Mouse (Mus musculus) kidney, adult 2 months (tissue): ENCODE results near the gene Mpv17l2. TPM values are rescaled to one million over a fixed set of nuclear protein-coding genes. Genes with fewer than 3 reads are reported as not detected.
A peak's percentile ranks its signal among the peaks of the same experiment; 100 is the strongest.

Experiments
- DNase-seq: peaks from one replicate; pipeline ENCODE4 v3.0.0; 2021
- H3K27ac ChIP-seq: fragments of 200-500 bp; 2 replicates; pipeline ENCODE4 v1.5.1; 2012; ENCODE audit warnings: low read depth, low read length, control low read depth, inconsistent platforms; ENCODE audit not compliant: insufficient read depth
- H3K27me3 ChIP-seq: fragments of 200-500 bp; replicated peaks from 2 replicates; pipeline ENCODE4 v1.6.1; 2012; ENCODE audit warnings: mild to moderate bottlenecking, moderate library complexity, low read length, inconsistent platforms; ENCODE audit not compliant: control insufficient read depth, insufficient read depth
- H3K36me3 ChIP-seq: fragments of 200-500 bp; 2 replicates; pipeline ENCODE4 v1.6.1; 2012; ENCODE audit warnings: mild to moderate bottlenecking, moderate library complexity, low read length, inconsistent platforms; ENCODE audit not compliant: control insufficient read depth, insufficient read depth
- H3K4me1 ChIP-seq: fragments of 200-500 bp; 2 replicates; pipeline ENCODE4 v1.6.1; 2011; ENCODE audit warnings: low read length; ENCODE audit not compliant: control insufficient read depth, insufficient read depth
- H3K4me3 ChIP-seq: fragments of 200-500 bp; 2 replicates; pipeline ENCODE4 v1.5.1; 2011; ENCODE audit warnings: mild to moderate bottlenecking, low read depth, low read length, control low read depth; ENCODE audit not compliant: insufficient read depth
- CTCF ChIP-seq: fragments of 200-500 bp; conservative IDR thresholded peaks from 2 replicates; pipeline ENCODE4 v1.5.1; 2011; ENCODE audit warnings: low read depth, mild to moderate bottlenecking, control low read depth, low read length, moderate library complexity, mixed read lengths; ENCODE audit not compliant: insufficient read depth, insufficient read length
- POLR2A ChIP-seq: fragments of 200-500 bp; IDR thresholded peaks from one replicate; pipeline ENCODE4 v1.6.1; 2011; ENCODE audit warnings: low read depth, low read length, control low read depth
- WGBS: fragments of 180-500 bp; shearing (Covaris S2); methylation state at CpG from one replicate; pipeline ENCODE4 v1.1.7; 2018; 5-methylcytosine and 5-hydroxymethylcytosine counted together
- polyA plus RNA-seq: library from polyadenylated mRNA; depleted of rRNA; stranded (reverse); fragments of >200 nt; gene quantifications from 2 replicates; pipeline ENCODE4 v1.2.3, GENCODE M21; 2012

Mpv17l2 gene
- polyA plus RNA-seq, 1 experiment: 73.4 TPM

GRCm38 (mm10) chr8:70753151-70753550, 7.6 kb downstream of the Mpv17l2 start:
- peak; percentile 92 for DNase-seq
- no peak for TF ChIP-seq CTCF
- TF ChIP-seq POLR2A: peak; percentile 4
- Histone ChIP-seq H3K36me3 (no peaks in the 10 kb centered on the region), H3K27me3 (no peaks in the 10 kb centered on the region), H3K4me1 (peaks cover 8% of the 10 kb centered on the region; the same call in 1 of the 2 replicates), H3K4me3 (peak overlapping the region; percentile 15), H3K27ac (peak overlapping the region; percentile 98)
- 8% methylated on average over 21 of the region's 21 CpGs for whole genome bisulfite sequencing

- WGBS: 16% methylated on average over 11 of the region's 11 CpGs
- no peak for TF ChIP-seq POLR2A
- TF ChIP-seq CTCF: peak; percentile 68
Measured at GRCm38 (mm10) chr8:70752000-70752764, 8.6 kb downstream of the Mpv17l2 start.

GRCm38 (mm10) chr8:70750128-70750680, 10.5 kb downstream of the Mpv17l2 start:
- Histone ChIP-seq H3K27me3 (no peaks in the 10 kb centered on the region), H3K4me1 (peaks cover 7% of the 10 kb centered on the region; the same call in 1 of the 2 replicates), H3K36me3 (no peaks in the 10 kb centered on the region), H3K4me3 (no peak overlapping the region), H3K27ac (no peak overlapping the region)
- DNase-seq: no peak
- TF ChIP-seq CTCF (no peak), POLR2A (no peak)
- 85% methylated on average over 13 of the region's 13 CpGs for WGBS

More at GRCm38 (mm10) chr8:70752000-70752764, 8.6 kb downstream of the Mpv17l2 start:
- H3K4me3 ChIP-seq: no peak overlapping the region
- peaks cover 8% of the 10 kb centered on the region; the same call in 1 of the 2 replicates for H3K4me1 ChIP-seq
- H3K36me3 ChIP-seq: no peaks in the 10 kb centered on the region
- peak; percentile 92 for DNase-seq
- no peaks in the 10 kb centered on the region for H3K27me3 ChIP-seq
- H3K27ac ChIP-seq: peak overlapping the region; percentile 98

- Histone ChIP-seq H3K4me3 (no peak overlapping the region), H3K36me3 (no peaks in the 10 kb centered on the region), H3K4me1 (peaks cover 5% of the 10 kb centered on the region; the same call in 1 of the 2 replicates), H3K27me3 (no peaks in the 10 kb centered on the region), H3K27ac (no peak overlapping the region)
- no peak for DNase-seq
- WGBS: 89% methylated on average over 19 of the region's 19 CpGs
- TF ChIP-seq CTCF (no peak), POLR2A (no peak)
Measured at GRCm38 (mm10) chr8:70749097-70749674, 11.6 kb downstream of the Mpv17l2 start.

- Histone ChIP-seq H3K36me3 (no peaks in the 10 kb centered on the region), H3K27me3 (no peaks in the 10 kb centered on the region), H3K4me3 (no peak overlapping the region), H3K4me1 (peaks cover 5% of the 10 kb centered on the region; the same call in 1 of the 2 replicates), H3K27ac (no peak overlapping the region)
- 92% methylated on average over 23 of the region's 23 CpGs for WGBS
- no peak for TF ChIP-seq CTCF
- TF ChIP-seq POLR2A: no peak
- no peak for DNase-seq
Measured at GRCm38 (mm10) chr8:70748246-70749096, 12.3 kb downstream of the Mpv17l2 start.

GRCm38 (mm10) chr8:70747211-70747890, 13.4 kb downstream of the Mpv17l2 start:
- no peak overlapping the region for H3K27ac ChIP-seq
- H3K4me1 ChIP-seq: peaks cover 3% of the 10 kb centered on the region; the same call in 1 of the 2 replicates
- H3K27me3 ChIP-seq: no peaks in the 10 kb centered on the region
- no peak for DNase-seq
- no peak overlapping the region for H3K4me3 ChIP-seq
- TF ChIP-seq CTCF (no peak), POLR2A (no peak)
- WGBS: 84% methylated on average over 18 of the region's 18 CpGs
- H3K36me3 ChIP-seq: no peaks in the 10 kb centered on the region
